Mouse (Mus musculus) stomach, postnatal 0 days (tissue): Measurements from ENCODE around the gene Ufc1. TPM values are rescaled to one million over a fixed set of nuclear protein-coding genes. Genes with fewer than 3 reads are reported as not detected.

Experiments
- ATAC-seq: fragments of 200-750 bp; cut with Nextera tagmentation; 2 replicates; pipeline ENCODE4 v1.8.0; 2017; ENCODE audit not compliant: low FRiP score, low TSS enrichment
- DNase-seq: peaks from one replicate; pipeline ENCODE4 v3.0.0-alpha.2; 2016; ENCODE audit warnings: low spot score
- H3K27ac ChIP-seq: fragments of 300-500 bp; sonication (generic); replicated peaks from 2 replicates; pipeline ENCODE4 v1.5.1; 2014; ENCODE audit warnings: mild to moderate bottlenecking, control low read depth
- H3K27me3 ChIP-seq: fragments of 300-500 bp; sonication (generic); 2 replicates; pipeline ENCODE4 v1.6.1; 2014; ENCODE audit warnings: low read length; ENCODE audit not compliant: control insufficient read depth, insufficient read depth
- H3K36me3 ChIP-seq: fragments of 300-500 bp; sonication (generic); 2 replicates; pipeline ENCODE4 v1.6.1; 2014; ENCODE audit warnings: low read length, mixed read lengths; ENCODE audit not compliant: control insufficient read depth, insufficient read depth
- H3K4me1 ChIP-seq: fragments of 300-500 bp; sonication (generic); replicated peaks from 2 replicates; pipeline ENCODE4 v1.6.1; 2014; ENCODE audit warnings: antibody characterized with exemption; ENCODE audit not compliant: control insufficient read depth, insufficient read depth
- H3K4me2 ChIP-seq: fragments of 300-500 bp; sonication (generic); replicated peaks from 2 replicates; pipeline ENCODE4 v1.6.1; 2014; ENCODE audit warnings: low read depth, mild to moderate bottlenecking, control low read depth, moderate library complexity
- H3K4me3 ChIP-seq: fragments of 300-500 bp; sonication (generic); 2 replicates; pipeline ENCODE4 v1.5.1; 2014; ENCODE audit warnings: low read depth, low read length, control low read depth
- H3K9ac ChIP-seq: fragments of 300-500 bp; sonication (generic); 2 replicates; pipeline ENCODE4 v1.6.1; 2014; ENCODE audit warnings: mild to moderate bottlenecking, low read length, control low read depth, mixed read lengths
- H3K9me3 ChIP-seq: fragments of 300-500 bp; sonication (generic); 2 replicates; pipeline ENCODE4 v1.6.1; 2016; ENCODE audit warnings: low read length; ENCODE audit not compliant: control insufficient read depth
- CTCF ChIP-seq: IDR thresholded peaks from 2 replicates; pipeline ENCODE4 v1.5.1; 2016; ENCODE audit warnings: antibody characterized with exemption, low read depth, mild to moderate bottlenecking, moderate library complexity
- EP300 ChIP-seq: optimal IDR thresholded peaks from 2 replicates; pipeline ENCODE3; 2016; ENCODE audit warnings: antibody characterized with exemption
- WGBS: fragments of 180-500 bp; shearing (Covaris S2); extraction: QIAGEN DNeasy Blood & Tissue Kit; methylation state at CpG from one replicate; pipeline ENCODE4 v1.1.7; 2014; 5-methylcytosine and 5-hydroxymethylcytosine counted together
- polyA plus RNA-seq: library from polyadenylated mRNA; unstranded; fragments of >200 nt; fragmentation: Nextera tagmentation; extraction: Ambion mirVana; gene quantifications from 2 replicates; pipeline ENCODE4 v1.2.1, GENCODE M21; 2015

Gene Ufc1
- 134 and 135 TPM in 2 replicates for polyA plus RNA-seq

GRCm38 (mm10) chr1:171294298-171295062 lies at the start of gene Ufc1:
TSS of gene Ufc1 (minus strand) at chr1:171295024.
- H3K27me3 ChIP-seq, result no peaks in the 10 kb centered on the region
- H3K9me3 ChIP-seq, result no peaks in the 10 kb centered on the region
- peak within 1 kb of the TSS; percentile 89 for H3K9ac ChIP-seq
- TF ChIP-seq EP300 (peak; percentile 70), CTCF (peak; percentile 45)
- H3K4me3 ChIP-seq, result peak within 1 kb of the TSS; percentile 80
- WGBS, result under 1% methylated on average over 42 of the region's 42 CpGs
- ATAC-seq (peak; percentile 82), DNase-seq (peak; percentile 83)
- peak within 1 kb of the TSS; percentile 74 for H3K4me2 ChIP-seq
- peaks cover 2% of the 10 kb centered on the region; the same call in 1 of the 2 replicates for H3K4me1 ChIP-seq
- H3K36me3 ChIP-seq, result peaks cover under 1% of the 10 kb centered on the region; the same call in 1 of the 2 replicates
- H3K27ac ChIP-seq, result peak within 1 kb of the TSS; percentile 96

- peak; percentile 76 for DNase-seq
Observed at GRCm38 (mm10) chr1:171343922-171344677, 49.3 kb upstream of the Ufc1 start.

GRCm38 (mm10) chr1:171342262-171343207 lies 47.7 kb upstream of the Ufc1 start:
- ATAC-seq, result peak; percentile 66
- no peak overlapping the region for H3K4me2 ChIP-seq
- WGBS, result 78% methylated on average over 16 of the region's 16 CpGs
- TF ChIP-seq CTCF (no peak), EP300 (no peak)
- H3K9ac ChIP-seq, result no peak overlapping the region
- peaks cover 18% of the 10 kb centered on the region for H3K36me3 ChIP-seq
- H3K9me3 ChIP-seq, result no peaks in the 10 kb centered on the region
- 0 out of 2 replicates have a peak overlapping the region, but pooled peaks have one; percentile 18 for H3K27ac ChIP-seq
- peak; percentile 45 for DNase-seq
- no peaks in the 10 kb centered on the region for H3K4me1 ChIP-seq
- no peak overlapping the region for H3K4me3 ChIP-seq
- no peaks in the 10 kb centered on the region for H3K27me3 ChIP-seq

More at GRCm38 (mm10) chr1:171343922-171344677, 49.3 kb upstream of the Ufc1 start:
- Histone ChIP-seq H3K27me3 (no peaks in the 10 kb centered on the region), H3K9ac (no peak overlapping the region), H3K27ac (no peak overlapping the region), H3K9me3 (no peaks in the 10 kb centered on the region), H3K4me1 (no peaks in the 10 kb centered on the region), H3K4me2 (peak overlapping the region; percentile 83; the same call in 1 of the 2 replicates), H3K36me3 (peaks cover 14% of the 10 kb centered on the region), H3K4me3 (no peak overlapping the region)
- WGBS, result 77% methylated on average over 8 of the region's 9 CpGs
- ATAC-seq, result peak; percentile 37
- TF ChIP-seq EP300, result no peak
- TF ChIP-seq CTCF, result peak; percentile 31; the same call in 1 of the 2 replicates

- TF ChIP-seq CTCF, result no peak
- TF ChIP-seq EP300, result no peak
- H3K27ac ChIP-seq, result peak overlapping the region; percentile 99
- peak overlapping the region; percentile 93 for H3K9ac ChIP-seq
- H3K4me2 ChIP-seq, result peak overlapping the region; percentile 84
- DNase-seq, result no peak
- peak overlapping the region; percentile 88 for H3K4me3 ChIP-seq
- H3K36me3 ChIP-seq, result no peaks in the 10 kb centered on the region; the same call in 1 of the 2 replicates
- no peaks in the 10 kb centered on the region for H3K9me3 ChIP-seq
- no peaks in the 10 kb centered on the region for H3K27me3 ChIP-seq
- H3K4me1 ChIP-seq, result 0 out of 2 replicates have a peak, but pooled peaks cover 4% of the 10 kb centered on the region
- WGBS, result 0% methylated on average over 4 of the region's 4 CpGs
- ATAC-seq, result peak; percentile 4; the same call in 1 of the 2 replicates
Observed at GRCm38 (mm10) chr1:171330216-171330560, 35.4 kb upstream of the Ufc1 start.

GRCm38 (mm10) chr1:171329433-171330215 lies 34.8 kb upstream of the Ufc1 start:
- DNase-seq (no peak), ATAC-seq (peak; percentile 84)
- no peaks in the 10 kb centered on the region for H3K27me3 ChIP-seq
- H3K9me3 ChIP-seq, result no peaks in the 10 kb centered on the region
- no peak for TF ChIP-seq EP300
- no peak for TF ChIP-seq CTCF
- peak overlapping the region; percentile 84 for H3K4me2 ChIP-seq
- WGBS, result 1% methylated on average over 49 of the region's 61 CpGs
- H3K36me3 ChIP-seq, result no peaks in the 10 kb centered on the region; the same call in 1 of the 2 replicates
- H3K27ac ChIP-seq, result peak overlapping the region; percentile 99
- H3K4me1 ChIP-seq, result 0 out of 2 replicates have a peak, but pooled peaks cover 4% of the 10 kb centered on the region
- peak overlapping the region; percentile 88 for H3K4me3 ChIP-seq
- H3K9ac ChIP-seq, result peak overlapping the region; percentile 93
